Mouse (Mus musculus) neural tube, embryonic 15.5 days (tissue): ENCODE results near the gene Whrn. TPM values are rescaled to one million over a fixed set of nuclear protein-coding genes. Genes with fewer than 3 reads are reported as not detected.

Experiments used
- ATAC-seq: fragments of 200-750 bp; cut with Nextera tagmentation; 2 replicates; pipeline ENCODE4 v1.8.0; 2017; ENCODE audit warnings: mild to moderate bottlenecking, moderate TSS enrichment, moderate library complexity; ENCODE audit not compliant: low FRiP score
- H3K27ac ChIP-seq: fragments of 300-500 bp; sonication (generic); replicated peaks from 2 replicates; pipeline ENCODE4 v1.5.1; 2015; ENCODE audit warnings: mild to moderate bottlenecking, inconsistent platforms
- H3K27me3 ChIP-seq: fragments of 300-500 bp; sonication (generic); replicated peaks from 2 replicates; pipeline ENCODE4 v1.6.1; 2015; ENCODE audit warnings: inconsistent platforms
- H3K36me3 ChIP-seq: fragments of 300-500 bp; sonication (generic); 2 replicates; pipeline ENCODE4 v1.6.1; 2015; ENCODE audit warnings: inconsistent platforms
- H3K4me1 ChIP-seq: fragments of 300-500 bp; sonication (generic); 2 replicates; pipeline ENCODE4 v1.6.1; 2015; ENCODE audit warnings: inconsistent platforms
- H3K4me2 ChIP-seq: fragments of 300-500 bp; sonication (generic); 2 replicates; pipeline ENCODE4 v1.6.1; 2015; ENCODE audit warnings: inconsistent platforms, mild to moderate bottlenecking, moderate library complexity
- H3K4me3 ChIP-seq: fragments of 300-500 bp; sonication (generic); replicated peaks from 2 replicates; pipeline ENCODE4 v1.5.1; 2015; ENCODE audit warnings: mild to moderate bottlenecking, inconsistent platforms
- H3K9ac ChIP-seq: fragments of 300-500 bp; sonication (generic); replicated peaks from 2 replicates; pipeline ENCODE4 v1.6.1; 2015; ENCODE audit warnings: mild to moderate bottlenecking, inconsistent platforms
- H3K9me3 ChIP-seq: fragments of 300-500 bp; sonication (generic); replicated peaks from 2 replicates; pipeline ENCODE4 v1.6.1; 2016; ENCODE audit warnings: inconsistent platforms
- WGBS: fragments of 180-500 bp; shearing (Covaris S2); methylation state at CpG from one replicate; pipeline ENCODE4 v1.1.7; 2015; ENCODE audit warnings: mixed read lengths; 5-methylcytosine and 5-hydroxymethylcytosine counted together
- polyA plus RNA-seq: library from polyadenylated mRNA; unstranded; fragments of >200 nt; fragmentation: Nextera tagmentation; extraction: Ambion mirVana; gene quantifications from 2 replicates; pipeline ENCODE4 v1.2.1, GENCODE M21; 2015

Whrn gene
- polyA plus RNA-seq, 1 experiment from 2014 or later: 5.5 TPM

GRCm38 (mm10) chr4:63474439-63474838, 21.4 kb downstream of the Whrn start:
- no peak for ATAC-seq
- peaks cover 5% of the 10 kb centered on the region; the same call in 1 of the 2 replicates for H3K4me1 ChIP-seq
- no peaks in the 10 kb centered on the region for H3K36me3 ChIP-seq
- no peak overlapping the region for H3K9ac ChIP-seq
- no peaks in the 10 kb centered on the region for H3K27me3 ChIP-seq
- no peak overlapping the region for H3K27ac ChIP-seq
- no peak overlapping the region for H3K4me3 ChIP-seq
- no peak overlapping the region for H3K4me2 ChIP-seq
- 11% methylated on average over 2 of the region's 2 CpGs for WGBS
- no peaks in the 10 kb centered on the region for H3K9me3 ChIP-seq

GRCm38 (mm10) chr4:63467338-63467737, 28.5 kb downstream of the Whrn start:
- no peak overlapping the region for H3K4me3 ChIP-seq
- no peak for ATAC-seq
- no peaks in the 10 kb centered on the region; the same call in 1 of the 2 replicates for H3K27me3 ChIP-seq
- no peaks in the 10 kb centered on the region for H3K36me3 ChIP-seq
- no peak overlapping the region for H3K4me2 ChIP-seq
- H3K9ac ChIP-seq: no peak overlapping the region
- no peaks in the 10 kb centered on the region for H3K9me3 ChIP-seq
- no peak overlapping the region for H3K27ac ChIP-seq
- 48% methylated on average over 9 of the region's 10 CpGs for WGBS
- no peaks in the 10 kb centered on the region for H3K4me1 ChIP-seq

GRCm38 (mm10) chr4:63466192-63466591, 29.6 kb downstream of the Whrn start:
- ATAC-seq: no peak
- H3K27me3 ChIP-seq: no peaks in the 10 kb centered on the region; the same call in 1 of the 2 replicates
- no peaks in the 10 kb centered on the region for H3K9me3 ChIP-seq
- WGBS: 80% methylated on average over 6 of the region's 6 CpGs
- no peak overlapping the region for H3K4me2 ChIP-seq
- no peak overlapping the region for H3K27ac ChIP-seq
- 0 out of 2 replicates have a peak, but pooled peaks cover 2% of the 10 kb centered on the region for H3K4me1 ChIP-seq
- no peak overlapping the region for H3K4me3 ChIP-seq
- no peaks in the 10 kb centered on the region for H3K36me3 ChIP-seq
- H3K9ac ChIP-seq: no peak overlapping the region

GRCm38 (mm10) chr4:63460876-63461525, 34.8 kb downstream of the Whrn start:
- Histone ChIP-seq H3K27ac (no peak overlapping the region), H3K9ac (no peak overlapping the region), H3K9me3 (no peaks in the 10 kb centered on the region), H3K4me1 (peaks cover 21% of the 10 kb centered on the region), H3K36me3 (no peaks in the 10 kb centered on the region), H3K27me3 (no peaks in the 10 kb centered on the region; the same call in 1 of the 2 replicates), H3K4me2 (no peak overlapping the region), H3K4me3 (no peak overlapping the region)
- 71% methylated on average over 7 of the region's 7 CpGs for WGBS
- no peak for ATAC-seq

- H3K9ac ChIP-seq: no peak overlapping the region
- peak overlapping the region; percentile 29 for H3K4me2 ChIP-seq
- no peaks in the 10 kb centered on the region for H3K36me3 ChIP-seq
- H3K9me3 ChIP-seq: no peaks in the 10 kb centered on the region
- peak overlapping the region; percentile 43; the same call in 1 of the 2 replicates for H3K27ac ChIP-seq
- WGBS: 13% methylated on average over 16 of the region's 16 CpGs
- ATAC-seq: peak; percentile 49; the same call in 1 of the 2 replicates
- peaks cover 21% of the 10 kb centered on the region for H3K4me1 ChIP-seq
- H3K27me3 ChIP-seq: no peaks in the 10 kb centered on the region; the same call in 1 of the 2 replicates
- H3K4me3 ChIP-seq: no peak overlapping the region
Measured at GRCm38 (mm10) chr4:63459141-63459789, 36.5 kb downstream of the Whrn start.

- Histone ChIP-seq H3K4me1 (peaks cover 21% of the 10 kb centered on the region), H3K9ac (no peak overlapping the region), H3K36me3 (no peaks in the 10 kb centered on the region), H3K27ac (no peak overlapping the region), H3K27me3 (no peaks in the 10 kb centered on the region), H3K4me2 (no peak overlapping the region), H3K9me3 (no peaks in the 10 kb centered on the region), H3K4me3 (no peak overlapping the region)
- no peak for ATAC-seq
- WGBS: 54% methylated on average over 5 of the region's 5 CpGs
Measured at GRCm38 (mm10) chr4:63456547-63456946, 39.2 kb downstream of the Whrn start.

GRCm38 (mm10) chr4:63453939-63454513, 41.8 kb downstream of the Whrn start:
- no peak overlapping the region for H3K27ac ChIP-seq
- WGBS: 86% methylated on average over 6 of the region's 6 CpGs
- no peak overlapping the region for H3K4me3 ChIP-seq
- H3K4me2 ChIP-seq: no peak overlapping the region
- no peak for ATAC-seq
- peaks cover 5% of the 10 kb centered on the region for H3K4me1 ChIP-seq
- no peak overlapping the region for H3K9ac ChIP-seq
- no peaks in the 10 kb centered on the region for H3K9me3 ChIP-seq
- no peaks in the 10 kb centered on the region for H3K27me3 ChIP-seq
- H3K36me3 ChIP-seq: no peaks in the 10 kb centered on the region

- Histone ChIP-seq H3K4me1 (no peaks in the 10 kb centered on the region), H3K36me3 (no peaks in the 10 kb centered on the region), H3K27me3 (no peaks in the 10 kb centered on the region), H3K4me2 (no peak overlapping the region), H3K4me3 (no peak overlapping the region), H3K9me3 (no peaks in the 10 kb centered on the region), H3K9ac (no peak overlapping the region), H3K27ac (no peak overlapping the region)
- no peak for ATAC-seq
- 51% methylated on average over 3 of the region's 3 CpGs for whole genome bisulfite sequencing
Measured at GRCm38 (mm10) chr4:63452555-63452954, 43.2 kb downstream of the Whrn start.

- Histone ChIP-seq H3K4me1 (no peaks in the 10 kb centered on the region), H3K9me3 (no peaks in the 10 kb centered on the region), H3K4me2 (no peak overlapping the region), H3K36me3 (no peaks in the 10 kb centered on the region), H3K27ac (no peak overlapping the region), H3K9ac (no peak overlapping the region), H3K27me3 (no peaks in the 10 kb centered on the region), H3K4me3 (no peak overlapping the region)
- WGBS: 83% methylated on average over 5 of the region's 5 CpGs
- no peak for ATAC-seq
Measured at GRCm38 (mm10) chr4:63450551-63450950, 45.2 kb downstream of the Whrn start.

- no peak overlapping the region for H3K9ac ChIP-seq
- ATAC-seq: peak; percentile 56; the same call in 1 of the 2 replicates
- no peak overlapping the region for H3K4me2 ChIP-seq
- no peaks in the 10 kb centered on the region for H3K27me3 ChIP-seq
- no peaks in the 10 kb centered on the region for H3K4me1 ChIP-seq
- H3K4me3 ChIP-seq: no peak overlapping the region
- 0 out of 2 replicates have a peak overlapping the region, but pooled peaks have one; percentile 3 for H3K27ac ChIP-seq
- no peaks in the 10 kb centered on the region for H3K36me3 ChIP-seq
- no peaks in the 10 kb centered on the region for H3K9me3 ChIP-seq
- WGBS: 55% methylated on average over 10 of the region's 10 CpGs
Measured at GRCm38 (mm10) chr4:63444362-63445066, 51.3 kb downstream of the Whrn start.

GRCm38 (mm10) chr4:63443101-63443500, 52.7 kb downstream of the Whrn start:
- Histone ChIP-seq H3K9ac (no peak overlapping the region), H3K4me2 (no peak overlapping the region), H3K4me3 (no peak overlapping the region), H3K27me3 (no peaks in the 10 kb centered on the region), H3K27ac (no peak overlapping the region), H3K4me1 (no peaks in the 10 kb centered on the region), H3K36me3 (no peaks in the 10 kb centered on the region), H3K9me3 (no peaks in the 10 kb centered on the region)
- no peak for ATAC-seq
- 96% methylated on average over 2 of the region's 2 CpGs for WGBS
